Mouse (Mus musculus): ENCODE data around the gene Cdc37.

DNA sequence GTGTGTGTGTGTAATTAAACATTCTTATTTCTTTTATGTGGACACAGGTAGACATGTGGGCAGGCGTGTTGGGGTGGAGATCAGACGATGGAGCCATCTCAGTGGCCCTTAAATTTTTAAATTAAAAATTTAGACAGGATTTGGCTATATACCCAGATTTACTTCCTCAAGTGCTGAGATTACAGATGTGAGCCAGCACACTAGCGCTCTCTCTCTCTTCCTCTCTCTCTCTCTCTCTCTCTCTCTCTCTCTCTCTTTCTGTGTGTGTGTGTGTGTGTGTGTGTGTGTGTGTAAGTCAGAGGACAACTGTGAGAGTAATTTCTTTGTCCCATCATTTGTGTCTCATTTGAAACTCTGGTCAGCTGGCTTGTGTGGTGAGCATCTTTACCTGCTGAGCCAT is 40.9 kb upstream of the Cdc37 start:
- no peak for TF ChIP-seq GATA1 (IDR thresholded peaks at IDR 0.05; ENCODE audit: borderline replicate concordance, low read length)
- TF ChIP-seq FLI1 (IDR thresholded peaks at IDR 0.05; ENCODE audit: low read length) = no peak

Data from megakaryocyte, embryonic 14.5 days (primary cell).